Mouse (Mus musculus): Measurements from ENCODE around the gene Nxf2.
A peak's percentile ranks its signal among the peaks of the same experiment; 100 is the strongest.
"Not testable (repeated sequence)": the region's sequence is repeated elsewhere in the genome, so short reads cannot be mapped to it uniquely, and the experiment has no call there.

Nxf2 gene

GRCm38 (mm10) chrX:134964546-134964945 lies at the start of gene Nxf2:
Nxf2 (minus strand) TSS chrX:134964754.
- DNase-seq (ENCODE audit: low spot score in 2 of 2): no peak

- DNase-seq (ENCODE audit: low spot score in 2 of 2): no peak
These were observed 46.8 kb upstream of the Nxf2 start for GRCm38 (mm10) chrX:135011381-135011780.

- no peak for DNase-seq (ENCODE audit: low spot score in 2 of 2)
These were observed 44.9 kb upstream of the Nxf2 start for GRCm38 (mm10) chrX:135009471-135009815.

- peak; percentile 85 to 90 for DNase-seq (ENCODE audit: low spot score in 2 of 2)
These were observed 44.3 kb upstream of the Nxf2 start, which contains the start of gene Zmat1 for GRCm38 (mm10) chrX:135008720-135009470. Zmat1 (minus strand) TSS chrX:135009209.

- peak in 1 of 2 experiments; percentile 1 for DNase-seq (ENCODE audit: low spot score in 2 of 2)
These were observed 43.5 kb upstream of the Nxf2 start for GRCm38 (mm10) chrX:135008021-135008420.

- peak; percentile 60 to 71 for DNase-seq (ENCODE audit: low spot score in 2 of 2)
These were observed 1.1 kb downstream of the Nxf2 start for GRCm38 (mm10) chrX:134963305-134964094.

- peak; percentile 6 to 16 for DNase-seq (ENCODE audit: low spot score in 2 of 2)
These were observed 34.2 kb downstream of the Nxf2 start for GRCm38 (mm10) chrX:134930361-134930760.

GRCm38 (mm10) chrX:134929927-134930326 lies 34.6 kb downstream of the Nxf2 start:
- no peak for DNase-seq (ENCODE audit: low spot score in 2 of 2)

- DNase-seq (ENCODE audit: low spot score in 2 of 2): peak in 1 of 2 experiments; percentile 3
These were observed 39.5 kb downstream of the Nxf2 start for GRCm38 (mm10) chrX:134925058-134925457.

- no peak for DNase-seq (ENCODE audit: low spot score in 2 of 2)
These were observed 40.7 kb downstream of the Nxf2 start for GRCm38 (mm10) chrX:134923675-134924424.

- no peak for DNase-seq (ENCODE audit: low spot score in 2 of 2)
These were observed 45.3 kb downstream of the Nxf2 start for GRCm38 (mm10) chrX:134919220-134919619.

GRCm38 (mm10) chrX:134915745-134916144 lies 48.8 kb downstream of the Nxf2 start:
- DNase-seq (ENCODE audit: low spot score in 2 of 2): no peak

- not testable (repeated sequence) for DNase-seq (ENCODE audit: low spot score in 2 of 2)
These were observed 49.2 kb downstream of the Nxf2 start for GRCm38 (mm10) chrX:134915315-134915714.

- no peak for DNase-seq (ENCODE audit: low spot score in 2 of 2)
These were observed 49.7 kb downstream of the Nxf2 start for GRCm38 (mm10) chrX:134914851-134915250.

GRCm38 (mm10) chrX:134913234-134913936 lies 51.2 kb downstream of the Nxf2 start:
- peak in 1 of 2 experiments; percentile 43 for DNase-seq (ENCODE audit: low spot score in 2 of 2)

GRCm38 (mm10) chrX:134912805-134913204 lies 51.7 kb downstream of the Nxf2 start:
- DNase-seq (ENCODE audit: low spot score in 2 of 2): no peak

GRCm38 (mm10) chrX:134910345-134910744 lies 54.2 kb downstream of the Nxf2 start:
- no peak for DNase-seq (ENCODE audit: low spot score in 2 of 2)

Measured in natural killer cell, adult 2 months (primary cell).